Mouse (Mus musculus): ENCODE data around the gene Tspan31.
"Not testable (repeated sequence)": the region's sequence is repeated elsewhere in the genome, so short reads cannot be mapped to it uniquely, and the experiment has no call there.

The Tspan31 gene

DNA sequence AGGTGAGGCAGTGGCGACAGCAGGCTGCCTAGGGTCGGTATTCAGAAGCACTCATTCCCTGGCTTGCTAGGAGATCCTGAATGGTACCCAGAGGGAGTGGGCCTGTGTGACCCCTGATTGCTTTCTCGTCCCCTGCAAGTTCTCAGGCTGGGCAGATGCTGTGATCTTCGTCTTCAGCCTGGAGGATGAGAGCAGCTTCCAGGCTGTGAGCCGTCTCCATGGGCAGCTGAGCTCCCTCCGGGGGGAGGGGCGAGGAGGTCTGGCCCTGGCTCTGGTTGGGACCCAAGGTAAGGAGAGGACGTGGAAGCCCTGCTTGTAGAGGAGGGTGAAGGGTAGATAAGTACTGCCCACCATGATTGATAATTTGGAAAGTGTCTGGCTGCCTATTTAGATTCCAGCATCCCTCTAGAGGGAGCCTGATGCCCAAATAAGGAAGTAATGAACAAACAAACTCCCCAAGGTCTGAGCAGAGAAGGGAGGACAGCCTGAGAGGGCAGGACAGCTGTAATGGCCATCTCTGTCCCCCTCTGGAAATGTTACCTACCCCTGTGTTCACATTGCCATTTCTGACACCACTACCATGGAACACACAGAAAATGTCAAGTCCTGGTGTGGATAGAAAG, 13.3 kb upstream of the Tspan31 start:
- DNase-seq = peak; percentile 65

DNA sequence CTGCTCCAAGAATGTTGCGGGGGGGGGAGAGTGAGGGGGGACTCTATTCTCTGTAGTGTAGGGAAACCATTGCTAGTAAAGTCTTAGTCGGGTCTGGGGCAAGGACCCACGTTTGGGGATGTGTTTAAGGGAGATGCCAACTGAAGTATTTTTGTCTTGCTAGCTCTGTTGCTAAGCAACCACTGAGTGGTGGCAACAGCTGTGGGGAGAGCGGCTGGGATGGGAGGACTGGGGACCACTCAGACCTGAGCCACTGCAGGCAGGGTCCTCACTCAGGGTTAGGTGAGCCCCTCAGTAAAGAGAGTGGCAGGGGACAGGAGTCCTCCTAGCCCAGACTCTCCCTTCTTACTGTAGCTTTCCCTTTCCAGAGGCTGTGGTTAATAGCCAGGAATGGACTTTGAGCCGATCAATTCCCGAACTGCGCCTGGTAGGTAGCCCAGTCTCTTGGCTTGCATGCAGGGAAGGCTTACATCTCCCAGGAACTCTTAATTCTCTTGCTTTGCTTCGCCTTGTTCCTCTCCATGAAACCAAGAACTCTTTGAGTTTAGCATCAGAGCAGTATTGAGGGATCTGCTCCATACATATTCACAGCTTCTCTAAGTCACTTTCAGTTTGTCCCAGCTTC, 12.0 kb upstream of the Tspan31 start:
- DNase-seq = no peak

DNA sequence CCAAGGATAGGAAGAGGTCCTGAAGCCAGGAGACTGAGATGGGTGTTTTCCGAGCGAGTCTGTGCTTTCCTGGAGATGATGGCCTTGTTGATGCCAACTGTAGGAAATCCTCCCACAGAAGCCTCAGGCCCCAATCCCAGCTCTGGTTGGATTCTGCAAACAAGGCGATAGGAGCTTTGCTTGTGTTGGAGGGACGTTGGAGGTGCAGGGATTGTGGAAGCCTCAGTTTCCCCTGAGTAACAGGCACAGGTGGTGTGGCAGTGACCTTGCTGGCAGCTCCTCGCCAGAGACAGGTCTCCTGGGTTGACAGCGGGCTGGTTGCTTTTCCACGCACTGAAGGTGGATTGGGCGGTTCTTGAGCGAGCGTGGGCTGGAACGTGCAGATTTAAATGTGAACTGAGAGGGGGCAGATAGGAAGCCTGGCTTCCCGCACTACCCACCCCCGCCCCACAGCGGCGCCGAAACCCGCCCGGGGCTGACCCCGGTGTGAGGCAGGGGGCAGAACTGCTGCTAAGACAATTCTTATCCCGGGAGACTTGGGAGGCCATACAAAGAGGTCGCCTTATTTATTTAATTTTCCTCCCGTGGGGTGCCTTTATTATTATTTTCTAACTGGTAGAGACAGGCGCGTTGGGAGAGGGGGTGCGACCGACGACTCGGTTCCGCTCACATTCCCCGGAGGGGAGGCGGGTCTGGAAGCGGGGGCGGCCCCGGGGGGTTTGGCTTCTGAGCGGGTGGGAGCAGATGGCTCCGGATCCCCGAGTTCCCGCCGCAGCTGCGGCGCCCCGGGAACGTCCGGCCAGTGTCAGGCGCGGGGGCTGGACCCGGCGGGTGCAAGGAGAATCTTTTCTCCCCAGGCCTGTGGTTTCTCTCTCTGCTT, 11.1 kb upstream of the Tspan31 start:
- peak; percentile 80 for DNase-seq

DNA sequence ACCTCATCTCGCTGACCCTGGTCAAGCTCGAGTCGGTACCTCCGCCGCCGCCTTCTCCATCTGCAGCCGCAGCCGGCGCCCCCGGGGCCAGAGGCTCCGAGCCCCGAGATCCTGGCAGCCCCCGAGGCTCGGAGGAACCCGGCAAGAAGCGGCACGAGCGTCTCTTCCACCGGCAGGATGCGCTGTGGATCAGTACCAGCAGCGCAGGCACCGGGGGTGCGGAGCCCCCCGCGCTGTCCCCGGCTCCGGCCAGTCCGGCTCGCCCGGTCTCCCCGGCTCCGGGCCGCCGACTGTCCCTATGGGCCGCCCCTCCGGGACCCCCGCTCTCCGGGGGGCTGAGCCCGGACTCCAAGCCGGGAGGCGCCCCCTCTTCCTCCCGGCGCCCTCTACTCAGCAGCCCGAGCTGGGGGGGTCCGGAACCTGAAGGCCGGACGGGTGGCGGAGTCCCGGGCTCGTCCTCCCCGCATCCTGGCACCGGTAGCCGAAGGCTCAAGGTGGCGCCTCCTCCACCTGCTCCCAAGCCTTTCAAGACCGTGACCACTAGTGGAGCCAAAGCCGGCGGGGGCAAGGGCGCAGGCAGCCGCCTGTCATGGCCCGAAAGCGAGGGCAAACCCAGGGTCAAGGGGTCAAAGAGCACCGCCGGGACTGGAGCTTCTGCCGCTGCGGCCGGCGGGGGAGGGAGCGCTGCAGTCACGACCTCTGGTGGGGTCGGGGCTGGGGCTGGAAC, 9.8 kb upstream of the Tspan31 start:
- DNase-seq = peak; percentile 82

DNA sequence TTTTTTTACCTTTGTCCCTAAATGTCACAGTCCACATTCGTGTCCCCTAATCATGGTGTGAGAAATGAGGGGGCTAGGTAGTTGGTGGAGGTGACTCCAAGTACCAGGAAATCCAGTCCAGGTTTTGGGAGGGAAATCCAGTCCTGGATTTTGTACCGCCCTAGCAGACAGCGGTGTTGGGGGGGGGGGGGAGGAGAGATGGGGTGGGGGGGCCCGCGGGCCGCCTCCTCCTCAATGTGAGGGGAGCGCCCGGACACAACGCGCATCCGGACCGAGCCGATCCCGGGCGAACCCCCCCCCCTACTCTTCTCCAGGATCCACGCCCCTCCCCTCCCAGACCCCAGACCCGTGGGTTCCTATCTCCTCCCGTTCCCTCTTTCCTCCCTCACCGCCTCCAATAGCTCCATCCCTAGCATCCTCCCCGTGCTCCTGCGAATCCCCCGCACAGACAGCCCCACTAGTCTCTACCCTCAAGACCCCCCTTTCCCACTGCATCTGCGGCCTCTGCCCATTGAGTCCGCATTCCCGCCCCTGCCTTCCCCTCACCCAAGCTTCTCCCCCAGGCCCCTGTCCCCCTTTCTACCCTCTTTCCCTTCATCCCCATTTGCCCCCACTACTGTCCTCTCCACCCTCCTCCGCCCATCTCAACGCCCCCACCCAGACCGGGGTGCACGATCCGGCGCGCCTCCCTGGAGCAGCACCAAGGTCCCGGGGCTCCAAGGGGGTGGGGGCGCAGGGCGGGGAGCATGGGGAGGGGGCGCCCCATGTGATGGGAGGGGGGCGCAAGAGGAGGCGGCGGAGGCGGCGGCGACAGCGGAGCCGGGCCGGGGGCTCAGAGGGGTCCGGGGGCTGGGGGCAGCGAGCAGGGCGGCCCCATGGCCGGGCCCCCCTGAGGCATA, 8.9 kb upstream of the Tspan31 start:
- DNase-seq = peak; percentile 79

DNA sequence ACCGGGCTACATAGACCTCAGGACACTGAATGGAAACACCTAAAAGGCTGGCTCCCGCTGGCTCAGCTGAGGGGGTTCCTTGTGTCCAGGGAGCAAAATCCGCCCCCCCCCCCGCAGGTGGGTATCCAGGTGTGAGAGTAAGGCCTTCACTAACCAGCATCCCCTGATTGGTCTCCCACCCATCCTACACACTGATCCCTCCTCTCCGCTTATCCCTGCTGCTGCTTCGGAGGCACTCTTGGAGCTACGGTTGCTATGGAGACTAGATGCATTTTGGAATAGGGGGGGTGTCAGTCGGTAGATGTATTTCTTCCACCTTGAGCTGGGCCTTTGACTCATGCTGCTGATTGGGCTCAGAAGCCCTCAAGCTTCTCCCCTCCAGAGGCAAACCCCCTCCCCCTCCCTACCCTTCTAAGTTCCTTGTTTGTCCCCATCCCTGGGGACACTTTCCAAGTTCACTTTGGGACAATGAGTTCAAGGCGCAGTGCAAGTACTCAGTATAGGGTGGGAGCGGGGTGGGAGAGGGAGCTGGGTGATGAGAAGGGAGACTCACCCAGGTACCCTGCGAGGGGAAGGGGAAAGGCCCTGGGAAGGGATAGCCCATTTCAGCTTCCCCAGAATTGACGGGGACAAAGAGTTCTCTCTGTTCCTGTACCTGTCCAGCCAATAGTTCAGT, 8.1 kb upstream of the Tspan31 start:
- DNase-seq = peak; percentile 68

DNA sequence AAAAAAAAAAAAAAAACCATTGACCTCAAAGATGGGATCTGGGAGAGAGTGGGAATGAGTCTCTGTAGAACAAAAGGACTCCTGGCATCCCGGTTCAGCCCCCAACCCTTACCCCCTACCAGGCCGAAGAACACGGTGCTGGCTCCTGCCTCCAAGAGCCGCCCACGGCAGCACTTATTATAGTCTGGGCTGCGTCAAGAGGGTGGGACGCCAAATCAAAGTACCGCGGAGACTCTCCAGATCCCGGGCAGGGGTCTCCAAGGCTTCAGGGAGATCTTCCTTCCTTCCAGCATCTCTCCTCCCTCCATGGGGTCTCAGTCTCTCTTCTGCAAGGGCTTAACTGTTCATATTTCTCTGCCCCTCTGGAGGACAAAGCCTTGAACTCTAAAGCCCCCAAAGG, 7.5 kb upstream of the Tspan31 start:
- no peak for DNase-seq

DNA sequence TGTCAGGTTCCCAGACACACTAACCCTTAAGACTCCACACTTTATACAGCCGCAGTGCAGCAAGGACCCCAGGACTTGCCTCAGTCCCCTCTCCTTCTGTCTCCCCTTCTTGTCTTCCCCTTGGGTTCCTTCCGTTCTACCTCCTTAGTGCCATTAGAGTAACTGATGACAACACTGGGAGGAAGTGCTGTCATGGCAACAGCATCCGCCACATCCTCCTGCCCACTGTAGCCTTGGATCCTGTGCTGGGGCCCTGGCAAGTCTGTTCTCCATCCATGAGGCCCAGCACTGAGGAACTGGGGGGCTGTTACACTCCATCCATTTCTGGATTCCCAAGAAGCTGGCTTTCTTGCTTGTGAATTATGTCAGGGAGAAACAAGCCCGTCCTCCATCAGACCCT, 6.0 kb upstream of the Tspan31 start:
- DNase-seq = no peak

DNA sequence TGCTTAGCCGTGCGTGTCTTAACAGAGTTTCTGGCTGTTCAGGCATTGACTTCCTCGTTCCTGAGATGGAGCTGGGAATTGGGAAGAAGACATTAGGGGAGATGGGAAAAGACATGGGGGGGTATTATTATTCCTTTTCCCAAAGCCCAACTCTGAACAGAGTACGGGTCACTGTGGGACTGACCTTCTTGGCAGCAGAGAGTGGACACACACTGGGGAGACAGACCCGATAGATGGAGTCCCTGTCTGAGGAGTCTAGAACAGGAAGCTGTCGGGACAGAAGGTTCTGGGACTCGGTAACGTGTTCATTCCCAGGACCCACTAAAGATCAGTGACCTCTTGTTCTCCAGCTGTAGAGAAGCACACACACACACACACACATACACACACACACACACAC, 5.6 kb upstream of the Tspan31 start:
- no peak for DNase-seq

DNA sequence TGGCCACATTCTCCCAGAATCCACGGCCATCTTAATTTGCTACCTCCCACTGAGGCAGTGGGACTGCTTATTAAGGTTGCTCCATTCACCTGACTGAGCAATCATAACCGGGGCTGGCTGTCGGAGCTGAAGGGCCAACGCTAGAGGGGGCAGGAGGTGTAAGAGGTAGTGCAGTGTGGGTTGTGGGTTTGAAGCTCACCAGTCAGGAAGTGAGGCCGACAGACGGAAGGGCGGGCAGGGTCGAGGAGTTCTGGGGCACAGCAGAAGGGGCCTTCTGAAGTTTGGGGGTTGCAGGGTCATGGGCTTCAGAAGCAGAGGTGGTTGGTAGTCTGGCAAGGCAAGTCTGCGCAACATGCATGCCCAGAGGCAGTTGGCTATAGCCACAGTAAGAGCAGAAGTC, 5.0 kb upstream of the Tspan31 start, which contains the start of gene Agap2:
Agap2 (plus strand) TSS at position 205 of the 400 bp plus-strand sequence.
- DNase-seq = no peak

DNA sequence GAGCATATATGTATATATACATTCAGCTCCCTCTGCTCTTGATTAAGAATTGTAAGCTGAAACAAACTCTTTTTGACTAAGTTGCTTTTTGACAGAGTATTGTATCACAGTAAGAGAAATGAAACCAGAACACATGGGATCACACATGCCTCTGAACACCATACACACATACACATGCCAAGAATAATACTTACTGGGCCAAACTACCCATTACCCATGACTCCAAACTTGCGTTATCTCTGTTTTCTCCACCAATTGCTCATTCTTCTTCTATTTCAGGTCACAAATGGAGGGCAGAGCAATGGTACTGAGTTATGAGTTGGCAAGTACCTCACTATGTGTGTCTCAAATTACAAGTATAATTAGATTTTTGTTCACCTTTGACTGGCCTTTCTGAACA, 3.9 kb upstream of the Tspan31 start:
- no peak for DNase-seq

DNA sequence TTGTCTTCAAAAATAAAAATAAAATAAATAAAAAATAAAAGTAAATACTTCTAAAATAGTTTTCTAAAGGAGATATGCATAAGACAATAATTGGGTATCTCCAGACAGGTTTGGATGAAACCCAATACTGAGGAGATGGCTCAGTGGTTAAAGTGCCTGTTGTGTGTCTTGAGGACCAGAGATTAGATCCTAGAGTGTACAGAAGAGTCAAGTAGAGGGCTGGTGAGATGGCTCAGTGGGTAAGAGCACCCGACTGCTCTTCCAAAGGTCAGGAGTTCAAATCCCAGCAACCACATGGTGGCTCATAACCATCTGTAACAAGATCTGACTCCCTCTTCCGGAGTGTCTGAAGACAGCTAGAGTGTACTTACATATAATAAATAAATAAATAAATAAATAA, 2.9 kb upstream of the Tspan31 start:
- not testable (repeated sequence) for DNase-seq

DNA sequence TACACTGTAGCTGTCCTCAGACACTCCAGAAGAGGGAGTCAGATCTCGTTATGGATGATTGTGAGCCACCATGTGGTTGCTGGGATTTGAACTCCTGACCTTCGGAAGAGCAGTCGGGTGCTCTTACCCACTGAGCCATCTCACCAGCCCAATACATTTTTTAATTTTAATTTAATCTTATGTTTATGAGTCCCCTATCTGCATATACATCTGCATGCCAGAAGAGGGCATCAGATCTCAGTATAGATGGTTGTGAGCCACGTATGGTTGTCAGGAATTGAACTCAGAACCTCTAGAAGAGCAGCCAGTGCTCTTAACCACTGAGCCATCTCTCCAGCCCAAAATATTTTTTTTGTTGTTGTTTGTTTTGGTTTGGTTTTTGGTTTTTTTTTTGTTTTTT, 2.2 kb upstream of the Tspan31 start:
- not testable (repeated sequence) for DNase-seq

DNA sequence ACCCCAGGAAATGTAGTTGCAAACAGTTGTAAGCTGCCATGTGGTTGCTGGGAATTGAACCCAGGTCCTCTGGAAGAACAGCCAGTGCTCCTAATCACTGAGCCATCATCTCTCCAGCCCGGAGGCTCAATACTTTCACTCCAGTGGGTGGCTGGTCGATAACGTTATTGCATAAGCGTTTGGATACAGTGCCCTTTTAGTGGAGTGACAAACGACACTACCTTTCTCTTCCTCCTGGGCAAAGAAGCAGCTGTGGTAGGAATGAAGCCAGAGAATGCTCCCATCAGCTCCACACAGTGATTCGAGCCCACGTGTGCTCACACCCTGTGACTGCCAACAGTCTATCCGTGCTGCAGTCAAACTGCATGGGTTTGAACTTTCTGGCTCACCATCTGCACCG, 1.1 kb upstream of the Tspan31 start:
- DNase-seq = peak; percentile 28

DNA sequence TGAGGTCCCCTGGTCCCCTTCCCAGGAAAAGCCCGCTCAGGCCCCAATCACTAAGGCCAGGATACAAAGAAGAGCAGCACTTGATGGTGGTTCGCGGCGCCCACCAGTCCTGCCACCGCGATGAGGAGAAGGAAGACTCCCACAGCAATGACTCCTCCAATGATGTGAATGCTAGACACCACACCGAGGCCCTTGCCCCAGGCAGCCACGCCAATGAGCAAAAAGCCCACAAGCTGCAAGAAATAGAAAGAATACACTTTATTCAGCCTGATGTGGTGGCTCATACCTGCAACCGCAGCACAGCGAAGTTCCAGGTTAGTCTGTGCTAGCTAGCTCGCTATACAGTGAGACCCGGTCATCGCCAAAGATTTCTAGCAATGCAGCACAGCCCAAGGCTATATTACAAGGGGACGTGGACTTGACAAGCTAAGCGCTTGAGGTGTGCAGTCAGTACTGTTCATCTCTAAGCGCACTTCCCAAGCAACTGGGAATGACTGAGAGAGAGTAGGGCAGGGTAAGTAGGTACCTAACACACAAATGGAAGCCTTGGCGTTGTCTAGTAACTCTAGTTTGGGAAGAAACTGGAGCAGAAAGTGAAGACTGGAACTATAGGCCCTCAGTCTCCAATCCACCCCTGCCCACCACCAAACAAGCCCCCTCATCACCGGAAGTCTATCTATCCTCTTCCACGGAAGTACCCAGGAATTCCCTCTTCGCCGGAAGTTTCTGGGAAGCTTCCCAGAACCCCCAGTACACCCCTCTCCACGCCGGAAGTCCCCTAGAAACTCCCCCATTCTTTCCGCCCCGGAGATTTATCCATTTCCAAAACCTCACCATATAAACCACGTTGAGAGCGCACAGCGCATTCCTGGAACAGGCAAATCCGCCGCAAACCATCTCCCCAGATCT, 529 bp downstream of the Tspan31 start:
- DNase-seq = peak; percentile 39

DNA sequence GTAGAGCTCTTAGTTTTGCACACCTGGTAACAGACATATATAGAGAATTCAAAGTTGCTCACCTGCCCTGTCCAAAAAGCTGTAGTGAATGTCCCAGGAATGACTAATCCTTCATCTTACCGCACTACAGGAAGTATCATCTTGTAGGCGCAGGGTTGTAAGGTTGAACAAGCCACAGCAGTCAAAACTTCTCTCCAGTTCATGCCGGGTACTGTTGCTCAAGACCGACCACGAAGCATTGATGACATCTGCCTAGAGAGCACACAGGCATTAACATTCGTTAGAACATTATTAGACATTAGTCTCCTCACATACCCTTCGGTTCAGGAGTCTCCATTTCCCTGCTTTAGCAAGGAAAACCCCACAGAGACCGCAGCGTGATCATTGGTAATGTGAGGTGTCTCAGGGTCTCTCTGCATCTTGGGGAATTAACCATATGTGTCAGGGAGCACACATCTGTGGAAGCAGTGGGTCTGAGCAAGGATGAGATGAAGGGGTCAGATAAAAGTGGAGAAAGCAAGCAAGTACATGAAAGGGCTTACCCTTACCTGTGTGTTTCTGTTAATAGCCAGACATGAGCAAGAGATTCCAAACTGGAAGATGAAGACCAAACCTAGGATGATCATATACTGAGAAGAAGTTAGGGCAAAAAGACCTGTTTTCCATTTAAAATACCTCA, 1.6 kb downstream of the Tspan31 start:
- DNase-seq = no peak

DNA sequence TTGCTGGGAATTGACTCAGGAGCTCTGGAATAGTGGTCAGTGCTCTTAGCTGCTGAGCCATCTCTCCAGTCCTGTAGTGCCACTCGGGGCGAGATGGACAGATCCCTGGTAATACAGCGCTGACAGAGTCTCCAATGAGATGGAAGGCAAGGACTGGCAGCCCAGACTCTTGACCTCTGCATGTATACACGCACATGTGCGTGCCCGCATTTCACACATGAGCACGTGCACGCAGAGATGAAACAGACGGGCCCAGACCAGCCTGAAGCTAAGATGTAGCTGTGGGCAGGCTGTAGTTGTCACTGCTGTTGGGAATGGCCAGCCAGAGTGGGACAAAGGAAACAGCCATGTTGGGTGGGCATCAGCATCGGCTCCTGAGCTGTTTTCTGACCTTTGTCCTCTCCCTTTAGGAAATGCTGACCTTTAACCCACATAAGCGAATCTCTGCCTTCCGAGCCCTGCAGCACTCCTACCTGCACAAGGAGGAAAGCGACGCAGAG, 3.5 kb downstream of the Tspan31 start:
- no peak for DNase-seq

DNA sequence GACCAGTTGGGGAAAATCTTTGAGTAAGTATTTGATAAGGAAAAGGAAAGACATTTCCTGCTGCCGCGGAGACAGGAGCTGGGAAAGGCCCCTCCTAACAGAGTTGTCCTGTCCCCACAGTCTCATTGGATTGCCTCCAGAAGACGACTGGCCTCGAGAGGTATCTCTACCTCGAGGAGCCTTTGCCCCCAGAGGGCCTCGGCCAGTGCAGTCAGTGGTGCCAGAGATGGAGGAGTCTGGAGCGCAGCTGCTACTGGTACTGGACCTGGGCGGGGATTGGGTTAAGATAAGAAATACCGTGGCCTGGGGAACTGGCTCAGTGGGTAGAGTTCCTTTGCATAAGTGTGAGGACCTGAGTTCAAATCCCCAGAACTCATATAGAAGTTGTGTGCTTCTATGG, 4.1 kb downstream of the Tspan31 start:
- DNase-seq = peak; percentile 59
